Mouse (Mus musculus) bone marrow, adult 2 months (tissue): ENCODE measurements around the gene Myl7. TPM values are rescaled to one million over a fixed set of nuclear protein-coding genes. Genes with fewer than 3 reads are reported as not detected.
A peak's percentile ranks its signal among the peaks of the same experiment; 100 is the strongest.

Source experiments
- H3K27ac ChIP-seq: fragments of 200-500 bp; 2 replicates; pipeline ENCODE4 v1.5.1; 2012; ENCODE audit warnings: low read depth, mild to moderate bottlenecking, control low read depth, inconsistent platforms, low read length; ENCODE audit not compliant: control insufficient read depth, poor library complexity, insufficient read depth
- H3K4me1 ChIP-seq: fragments of 200-500 bp; 2 replicates; pipeline ENCODE4 v1.6.1; 2011; ENCODE audit warnings: low read length; ENCODE audit not compliant: control insufficient read depth, insufficient read depth
- H3K4me3 ChIP-seq: fragments of 200-500 bp; replicated peaks from 2 replicates; pipeline ENCODE3; 2011; ENCODE audit warnings: mild to moderate bottlenecking, low read depth, low read length, control low read depth; ENCODE audit not compliant: control insufficient read depth
- CTCF ChIP-seq: fragments of 200-500 bp; IDR thresholded peaks from 2 replicates; pipeline ENCODE4 v1.5.1; 2011; ENCODE audit warnings: low read length, control low read depth; ENCODE audit not compliant: control insufficient read depth, insufficient read depth
- POLR2A ChIP-seq: fragments of 200-500 bp; IDR thresholded peaks from 2 replicates; pipeline ENCODE4 v1.6.1; 2011; ENCODE audit warnings: low read depth, mild to moderate bottlenecking, control low read depth, low read length, borderline replicate concordance; ENCODE audit not compliant: control insufficient read depth
- WGBS: fragments of 180-500 bp; shearing (Covaris S2); methylation state at CpG from one replicate; pipeline ENCODE4 v1.1.7; 2018; 5-methylcytosine and 5-hydroxymethylcytosine counted together
- polyA plus RNA-seq: library from polyadenylated mRNA; stranded (reverse); fragments of >200 nt; gene quantifications from 2 replicates; pipeline ENCODE4 v1.2.4, GENCODE M21; 2011; ENCODE audit warnings: low replicate concordance; ENCODE audit not compliant: missing spikeins, insufficient read depth, insufficient read length

The Myl7 gene
- polyA plus RNA-seq, 1 experiment, result not detected

- 86% methylated on average over 5 of the region's 5 CpGs for WGBS
- H3K27ac ChIP-seq, result no peak overlapping the region
- TF ChIP-seq CTCF (no peak), POLR2A (no peak)
- H3K4me1 ChIP-seq, result peaks cover 2% of the 10 kb centered on the region; the same call in 1 of the 2 replicates
- no peak overlapping the region for H3K4me3 ChIP-seq
Observed at GRCm38 (mm10) chr11:5887250-5887649, 11.3 kb downstream of the Myl7 start.

DNA sequence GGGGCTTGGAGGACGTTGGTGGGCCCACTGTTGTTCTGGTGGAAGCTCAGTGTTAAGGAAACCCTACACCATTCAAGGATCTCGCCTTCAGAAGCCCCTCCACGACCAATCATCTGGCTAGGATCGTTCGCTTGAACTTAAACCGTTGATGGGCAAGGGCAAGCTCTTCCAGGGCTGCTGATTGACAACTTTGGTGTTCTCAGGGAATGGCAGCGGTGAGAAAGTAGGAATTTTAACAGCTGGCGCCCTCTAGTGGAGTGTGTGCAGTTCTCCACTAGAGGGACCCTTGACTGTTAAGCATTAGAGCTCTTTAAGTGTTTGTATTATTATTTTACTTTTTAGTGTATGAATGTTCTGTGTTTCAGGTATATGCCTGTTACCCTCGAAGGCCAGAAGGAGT is 12.4 kb downstream of the Myl7 start:
- H3K4me3 ChIP-seq, result no peak overlapping the region

DNA sequence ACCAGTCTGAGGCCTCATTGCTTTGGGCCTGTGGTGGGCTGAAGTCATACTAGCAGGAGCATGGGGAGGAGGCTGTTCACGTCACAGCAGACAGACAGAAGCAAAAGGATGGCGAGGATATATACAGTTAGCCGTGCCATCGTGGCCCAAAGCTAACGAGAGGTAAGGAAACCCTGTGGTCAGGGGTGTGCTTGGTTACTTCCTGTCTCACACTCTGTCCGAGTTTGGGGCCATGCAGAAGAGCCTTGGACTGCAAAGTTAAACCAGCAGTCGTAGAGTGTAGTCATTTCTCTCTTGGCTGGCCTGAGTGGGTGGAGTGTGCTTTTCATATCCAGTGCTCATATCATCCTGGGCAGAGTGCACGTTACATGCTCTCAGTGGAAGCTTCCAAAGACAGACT is 16.1 kb downstream of the Myl7 start:
- no peak overlapping the region for H3K27ac ChIP-seq
- H3K4me1 ChIP-seq, result peaks cover 2% of the 10 kb centered on the region; the same call in 1 of the 2 replicates
- H3K4me3 ChIP-seq, result no peak overlapping the region
- 10% methylated on average over 8 of the region's 8 CpGs for WGBS
- TF ChIP-seq CTCF, result no peak

More for the DNA sequence above, 12.4 kb downstream of the Myl7 start:
- Histone ChIP-seq H3K27ac (no peak overlapping the region), H3K4me1 (peaks cover 2% of the 10 kb centered on the region; the same call in 1 of the 2 replicates)
- TF ChIP-seq POLR2A, result no peak
- TF ChIP-seq CTCF, result peak; percentile 53
- 16% methylated on average over 9 of the region's 9 CpGs for WGBS

GRCm38 (mm10) chr11:5879905-5880304 is 18.7 kb downstream of the Myl7 start:
- Histone ChIP-seq H3K4me1 (peaks cover 2% of the 10 kb centered on the region; the same call in 1 of the 2 replicates), H3K4me3 (no peak overlapping the region), H3K27ac (no peak overlapping the region)
- TF ChIP-seq POLR2A (no peak), CTCF (peak; percentile 80)
- whole genome bisulfite sequencing, result 81% methylated on average over 5 of the region's 5 CpGs

- no peak for TF ChIP-seq CTCF
- no peak for TF ChIP-seq POLR2A
- Histone ChIP-seq H3K4me1 (peaks cover 2% of the 10 kb centered on the region; the same call in 1 of the 2 replicates), H3K4me3 (no peak overlapping the region), H3K27ac (no peak overlapping the region)
- WGBS, result 47% methylated on average over 8 of the region's 8 CpGs
Observed at GRCm38 (mm10) chr11:5878661-5879060, 19.9 kb downstream of the Myl7 start.

DNA sequence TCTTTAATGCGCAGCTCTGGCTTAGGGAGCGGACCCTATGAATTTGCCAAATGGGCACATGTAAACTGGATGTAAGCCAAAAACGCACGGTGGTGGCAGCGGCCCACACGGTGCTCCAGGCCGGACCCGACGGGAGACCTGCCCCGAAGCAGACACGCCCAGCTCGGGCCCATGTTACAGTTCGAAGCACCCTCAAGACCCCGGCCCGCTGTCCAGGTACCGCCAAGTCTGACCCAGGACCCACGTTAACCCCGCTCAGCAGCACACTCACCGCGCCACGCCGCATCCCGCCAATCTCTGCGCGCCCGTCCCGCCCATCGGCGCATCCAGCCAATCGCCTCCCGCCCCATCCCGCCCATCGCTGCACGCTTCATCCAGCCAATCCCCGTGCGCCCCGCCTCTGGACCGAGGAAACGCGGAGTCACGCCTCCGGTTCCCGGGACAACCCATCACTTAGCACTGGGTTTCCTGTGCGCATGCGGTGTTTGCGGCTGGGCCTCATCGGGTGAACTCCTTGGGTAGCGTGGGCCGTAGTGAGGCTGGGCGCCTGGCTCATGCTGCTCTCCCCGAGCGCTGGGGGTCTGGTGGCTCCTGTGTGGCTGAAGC is 20.6 kb downstream of the Myl7 start, which contains the start of gene Pold2:
TSS of gene Pold2 (minus strand) at position 372 of the 606 bp plus-strand sequence.
- Histone ChIP-seq H3K4me3 (peak within 1 kb of the TSS; percentile 93), H3K27ac (peak within 1 kb of the TSS; percentile 49), H3K4me1 (peaks cover 2% of the 10 kb centered on the region; the same call in 1 of the 2 replicates)
- TF ChIP-seq POLR2A, result peak; percentile 89
- TF ChIP-seq CTCF, result no peak
- 1% methylated on average over 52 of the region's 52 CpGs for WGBS

- 2% methylated on average over 5 of the region's 5 CpGs for WGBS
Observed at GRCm38 (mm10) chr11:5877421-5877820, 21.2 kb downstream of the Myl7 start.

DNA sequence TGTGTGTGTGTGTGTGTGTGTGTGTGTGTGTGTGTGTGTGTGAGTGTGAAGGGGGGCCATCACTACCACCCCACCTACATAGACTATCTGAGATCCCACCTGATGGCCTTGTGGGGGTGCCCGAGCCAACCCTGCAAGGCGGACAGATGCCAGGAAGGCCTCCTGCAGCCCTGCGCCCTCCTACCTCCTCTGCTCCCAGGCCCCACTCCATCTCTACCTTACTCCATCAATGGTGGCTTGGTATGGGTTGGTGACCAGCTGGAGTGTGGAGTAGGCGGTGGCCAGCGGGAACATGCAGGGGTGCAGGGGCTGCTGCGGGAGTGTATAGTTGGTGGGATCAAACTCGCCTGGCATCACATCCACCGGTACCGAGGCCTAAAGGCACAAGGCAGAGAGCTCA is 25.4 kb downstream of the Myl7 start:
- Histone ChIP-seq H3K27ac (no peak overlapping the region), H3K4me3 (no peak overlapping the region), H3K4me1 (no peaks in the 10 kb centered on the region)
- WGBS, result 93% methylated on average over 9 of the region's 9 CpGs
- TF ChIP-seq CTCF (no peak), POLR2A (no peak)

More at GRCm38 (mm10) chr11:5877421-5877820, 21.2 kb downstream of the Myl7 start:
- TF ChIP-seq CTCF (no peak), POLR2A (no peak)
- Histone ChIP-seq H3K27ac (no peak overlapping the region), H3K4me3 (peak overlapping the region; percentile 66), H3K4me1 (peaks cover 1% of the 10 kb centered on the region; the same call in 1 of the 2 replicates)
